In genomic region chr2:30078760-30079159, GRCm38 (mm10) we compare ENCODE assay signal across 8 mouse cellular contexts. TPM values are rescaled to one million over a fixed set of nuclear protein-coding genes. Genes with fewer than 3 reads are reported as not detected.
A peak's percentile ranks its signal among the peaks of the same experiment; 100 is the strongest.
DNase-seq lines count a peak whose midpoint lies in the region; ATAC-seq and TF ChIP-seq lines count a peak whose summit lies in the region.
"Had no signal": no experiment of that assay in that cellular context is flagged by ENCODE, and none has a peak within 500 bp of the region (broad histone marks: within the 10 kb centered on the region; RNA-seq: fewer than 3 reads in every experiment).

No protein-coding gene starts in this region.

- TF ChIP-seq POLR2A in testis, adult 2 months (IDR thresholded peaks at IDR 0.05; ENCODE audit: control insufficient read depth, low read depth, low read length), result no peak

- DNase-seq in kidney, postnatal 25 days, result no peak
- DNase-seq in testis, postnatal 10 days (ENCODE audit: low spot score), result no peak
- DNase-seq in adrenal gland, adult 8-10 months, result no peak
- DNase-seq in layer of hippocampus, adult 11-12 months (ENCODE audit: low spot score), result no peak

- no peaks in the 10 kb centered on the region for H3K27me3 ChIP-seq in kidney, embryonic 14.5 days (ENCODE audit: control insufficient read depth, insufficient read depth, low read length)
- no peaks in the 10 kb centered on the region for H3K27me3 ChIP-seq in testis, adult 2 months (ENCODE audit: control insufficient read depth, insufficient read depth, low read length)
- no peaks in the 10 kb centered on the region for H3K27me3 ChIP-seq in intestine, embryonic 15.5 days (replicated peaks)
- H3K27me3 ChIP-seq: hindbrain, embryonic 13.5 days had no signal

- 74% methylated on average over 4 of the region's 4 CpGs for WGBS in kidney, embryonic 14.5 days
- WGBS in intestine, embryonic 15.5 days, result 63% methylated on average over 4 of the region's 4 CpGs

- H3K36me3 ChIP-seq in kidney, embryonic 14.5 days (ENCODE audit: control insufficient read depth, insufficient read depth, low read length), result peaks cover 3% of the 10 kb centered on the region; the same call in 1 of the 2 replicates
- no peaks in the 10 kb centered on the region for H3K36me3 ChIP-seq in testis, adult 2 months (ENCODE audit: control insufficient read depth, insufficient read depth, low read length)
- H3K36me3 ChIP-seq in intestine, embryonic 15.5 days, result peaks cover 3% of the 10 kb centered on the region; the same call in 1 of the 2 replicates

- no peak for ATAC-seq in kidney, embryonic 14.5 days (ENCODE audit: low FRiP score, low TSS enrichment)
- no peak for ATAC-seq in intestine, embryonic 15.5 days

- 0 out of 2 replicates have a peak overlapping the region, but pooled peaks have one; percentile 88 for H3K27ac ChIP-seq in kidney, embryonic 14.5 days (ENCODE audit: low read depth, low read length)
- peak overlapping the region; percentile 68; the same call in 1 of the 2 replicates for H3K27ac ChIP-seq in testis, adult 2 months (ENCODE audit: control insufficient read depth, insufficient read depth, low read depth, low read length)
- peak overlapping the region; percentile 81 for H3K27ac ChIP-seq in intestine, embryonic 15.5 days
- H3K27ac ChIP-seq: hindbrain, embryonic 13.5 days had no signal

- peak overlapping the region; percentile 42; the same call in 1 of the 2 replicates for H3K9ac ChIP-seq in kidney, embryonic 14.5 days (ENCODE audit: low read depth, low read length)
- H3K9ac ChIP-seq in intestine, embryonic 15.5 days, result peak overlapping the region; percentile 61; the same call in 1 of the 2 replicates

- H3K4me1 ChIP-seq in kidney, embryonic 14.5 days (ENCODE audit: control insufficient read depth, insufficient read depth, low read length), result peaks cover 4% of the 10 kb centered on the region; the same call in 1 of the 2 replicates
- H3K4me1 ChIP-seq in testis, adult 2 months (ENCODE audit: control insufficient read depth, insufficient read depth, low read length), result peaks cover 15% of the 10 kb centered on the region
- peaks cover 16% of the 10 kb centered on the region for H3K4me1 ChIP-seq in intestine, embryonic 15.5 days (replicated peaks)

- H3K4me2 ChIP-seq in kidney, embryonic 14.5 days (replicated peaks; ENCODE audit: low read depth, low read length), result peak overlapping the region; percentile 93; the same call in 1 of the 2 replicates
- H3K4me2 ChIP-seq in intestine, embryonic 15.5 days (replicated peaks), result peak overlapping the region; percentile 90

- H3K4me3 ChIP-seq in kidney, embryonic 14.5 days (ENCODE audit: low read length), result peak overlapping the region; percentile 64; the same call in 1 of the 2 replicates
- H3K4me3 ChIP-seq in testis, adult 2 months (ENCODE audit: control insufficient read depth, low read depth, low read length), result no peak overlapping the region
- H3K4me3 ChIP-seq in intestine, embryonic 15.5 days (replicated peaks), result peak overlapping the region; percentile 56

- TF ChIP-seq CTCF in testis, adult 2 months (IDR thresholded peaks at IDR 0.05; ENCODE audit: control insufficient read depth, insufficient read depth, insufficient replicate concordance, low read depth, low read length), result no peak

- no peaks in the 10 kb centered on the region for H3K9me3 ChIP-seq in kidney, embryonic 14.5 days (ENCODE audit: control insufficient read depth, low read length)
- H3K9me3 ChIP-seq in intestine, embryonic 15.5 days, result no peaks in the 10 kb centered on the region
- H3K9me3 ChIP-seq: hindbrain, embryonic 13.5 days had no signal

RNA-seq across cellular contexts. Expression of gene Pkn3, which starts 1.3 kb away (rescaled TPM):
- polyA plus RNA-seq in kidney, embryonic 14.5 days (2014; fragmentation: Nextera tagmentation; extraction: Ambion mirVana), result 7.8 and 9.1 TPM in 2 replicates
- 5.8 and 6.0 TPM in 2 replicates for polyA plus RNA-seq in testis, adult 2 months (2012; rRNA removed)
- polyA plus RNA-seq in intestine, embryonic 15.5 days (2015; fragmentation: Nextera tagmentation; extraction: Ambion mirVana), result 10.6 and 11.1 TPM in 2 replicates
- total RNA-seq in adrenal gland, adult 8-10 months (2022), result 1 to 10 TPM; 4.8 to 6.6 (median 5.8) TPM

RNA-seq across cellular contexts. Expression of gene Zdhhc12, which starts 14.7 kb away (rescaled TPM):
- polyA plus RNA-seq in kidney, embryonic 14.5 days (2014; fragmentation: Nextera tagmentation; extraction: Ambion mirVana), result 36.3 and 40.9 TPM in 2 replicates
- polyA plus RNA-seq in testis, adult 2 months (2012; rRNA removed), result 156 and 170 TPM in 2 replicates
- polyA plus RNA-seq in intestine, embryonic 15.5 days (2015; fragmentation: Nextera tagmentation; extraction: Ambion mirVana), result 59.8 and 70.4 TPM in 2 replicates
- total RNA-seq in adrenal gland, adult 8-10 months (2022), result 10 to 100 TPM; 16.4 to 23.9 (median 17.6) TPM

RNA-seq across cellular contexts. Expression of gene Set, which starts 21.6 kb away (rescaled TPM):
- 647 and 702 TPM in 2 replicates for polyA plus RNA-seq in kidney, embryonic 14.5 days (2014; fragmentation: Nextera tagmentation; extraction: Ambion mirVana)
- polyA plus RNA-seq in testis, adult 2 months (2012; rRNA removed), result 32.7 and 38.9 TPM in 2 replicates
- polyA plus RNA-seq in intestine, embryonic 15.5 days (2015; fragmentation: Nextera tagmentation; extraction: Ambion mirVana), result 437 and 494 TPM in 2 replicates
- 100 to 1,000 TPM; 205 to 257 (median 225) TPM for total RNA-seq in adrenal gland, adult 8-10 months (2022)

RNA-seq across cellular contexts. Expression of gene Wdr34, which starts 30.1 kb away (rescaled TPM):
- 41.2 and 42.6 TPM in 2 replicates for polyA plus RNA-seq in kidney, embryonic 14.5 days (2014; fragmentation: Nextera tagmentation; extraction: Ambion mirVana)
- 77.0 and 84.3 TPM in 2 replicates for polyA plus RNA-seq in testis, adult 2 months (2012; rRNA removed)
- polyA plus RNA-seq in intestine, embryonic 15.5 days (2015; fragmentation: Nextera tagmentation; extraction: Ambion mirVana), result 20.9 and 24.7 TPM in 2 replicates
- total RNA-seq in adrenal gland, adult 8-10 months (2022), result 10 to 100 TPM; 19.5 to 31.7 (median 26.6) TPM

RNA-seq across cellular contexts. Expression of gene Zer1, which starts 45.6 kb away (rescaled TPM):
- 9.4 and 11.9 TPM in 2 replicates for polyA plus RNA-seq in kidney, embryonic 14.5 days (2014; fragmentation: Nextera tagmentation; extraction: Ambion mirVana)
- 62.3 and 62.4 TPM in 2 replicates for polyA plus RNA-seq in testis, adult 2 months (2012; rRNA removed)
- polyA plus RNA-seq in intestine, embryonic 15.5 days (2015; fragmentation: Nextera tagmentation; extraction: Ambion mirVana), result 5.0 and 5.6 TPM in 2 replicates
- total RNA-seq in adrenal gland, adult 8-10 months (2022), result 10 to 100 TPM; 45.6 to 74.7 (median 58.5) TPM

Comparison
In these comparisons a context has a peak if more than half of its experiments do, and no peak if none do; other contexts are left out.
1. RNA of gene Set, which starts 21.6 kb away (polyA plus RNA-seq): 647 to 702 TPM in kidney, embryonic 14.5 days and 437 to 494 TPM in intestine, embryonic 15.5 days; 32.7 to 38.9 TPM in testis, adult 2 months; every median in the first group is over 10 times any median in the second.
2. Peak in every context shown above with its lines, with median percentiles within 50 percentile points of each other: H3K27ac ChIP-seq.